Mouse (Mus musculus): Measurements from ENCODE around the gene Ccnq. TPM values are rescaled to one million over a fixed set of nuclear protein-coding genes. Genes with fewer than 3 reads are reported as not detected.
"Not testable (repeated sequence)": the region's sequence is repeated elsewhere in the genome, so short reads cannot be mapped to it uniquely, and the experiment has no call there.

The Ccnq gene
- polyA plus RNA-seq, 1 experiment from 2014 or later, result 33.4 TPM

- Histone ChIP-seq H3K4me1 (replicated peaks; ENCODE audit: control insufficient read depth, insufficient read depth, low read length) (no peaks in the 10 kb centered on the region), H3K27me3 (replicated peaks; ENCODE audit: control insufficient read depth, insufficient read depth, low read length) (no peaks in the 10 kb centered on the region), H3K36me3 (ENCODE audit: control insufficient read depth, insufficient read depth) (no peaks in the 10 kb centered on the region), H3K27ac (ENCODE audit: low read depth, low read length) (no peak overlapping the region), H3K4me2 (replicated peaks; ENCODE audit: low read depth) (no peak overlapping the region), H3K4me3 (ENCODE audit: low read depth, low read length) (no peak overlapping the region), H3K9me3 (ENCODE audit: control insufficient read depth) (no peaks in the 10 kb centered on the region), H3K9ac (ENCODE audit: low read depth, low read length) (no peak overlapping the region)
- no peak for ATAC-seq
- no peak for TF ChIP-seq CTCF (IDR thresholded peaks at IDR 0.05; ENCODE audit: low read depth)
- 64% methylated on average over 6 of the region's 6 CpGs for WGBS
Measured at GRCm38 (mm10) chr11:78764820-78765219, 13.3 kb upstream of the Ccnq start.

- no peak overlapping the region for H3K27ac ChIP-seq (ENCODE audit: low read depth, low read length)
- no peak overlapping the region for H3K4me2 ChIP-seq (replicated peaks; ENCODE audit: low read depth)
- no peaks in the 10 kb centered on the region for H3K36me3 ChIP-seq (ENCODE audit: control insufficient read depth, insufficient read depth)
- ATAC-seq, result no peak
- no peak overlapping the region for H3K4me3 ChIP-seq (ENCODE audit: low read depth, low read length)
- 75% methylated on average over 8 of the region's 8 CpGs for WGBS
- no peaks in the 10 kb centered on the region for H3K9me3 ChIP-seq (ENCODE audit: control insufficient read depth)
- H3K27me3 ChIP-seq (replicated peaks; ENCODE audit: control insufficient read depth, insufficient read depth, low read length), result no peaks in the 10 kb centered on the region
- H3K4me1 ChIP-seq (replicated peaks; ENCODE audit: control insufficient read depth, insufficient read depth, low read length), result no peaks in the 10 kb centered on the region
- TF ChIP-seq CTCF (IDR thresholded peaks at IDR 0.05; ENCODE audit: low read depth), result no peak
- no peak overlapping the region for H3K9ac ChIP-seq (ENCODE audit: low read depth, low read length)
Measured at GRCm38 (mm10) chr11:78764304-78764703, 12.8 kb upstream of the Ccnq start.

GRCm38 (mm10) chr11:78762201-78762600, 10.7 kb upstream of the Ccnq start:
- no peak for TF ChIP-seq CTCF (IDR thresholded peaks at IDR 0.05; ENCODE audit: low read depth)
- Histone ChIP-seq H3K27me3 (replicated peaks; ENCODE audit: control insufficient read depth, insufficient read depth, low read length) (no peaks in the 10 kb centered on the region), H3K27ac (ENCODE audit: low read depth, low read length) (no peak overlapping the region), H3K9me3 (ENCODE audit: control insufficient read depth) (no peaks in the 10 kb centered on the region), H3K4me2 (replicated peaks; ENCODE audit: low read depth) (no peak overlapping the region), H3K4me3 (ENCODE audit: low read depth, low read length) (no peak overlapping the region), H3K9ac (ENCODE audit: low read depth, low read length) (no peak overlapping the region), H3K4me1 (replicated peaks; ENCODE audit: control insufficient read depth, insufficient read depth, low read length) (no peaks in the 10 kb centered on the region), H3K36me3 (ENCODE audit: control insufficient read depth, insufficient read depth) (no peaks in the 10 kb centered on the region)
- 58% methylated on average over 5 of the region's 5 CpGs for WGBS
- ATAC-seq, result no peak

GRCm38 (mm10) chr11:78761086-78761485, 9.6 kb upstream of the Ccnq start:
- Histone ChIP-seq H3K9ac (ENCODE audit: low read depth, low read length) (no peak overlapping the region), H3K4me3 (ENCODE audit: low read depth, low read length) (no peak overlapping the region), H3K27ac (ENCODE audit: low read depth, low read length) (no peak overlapping the region), H3K9me3 (ENCODE audit: control insufficient read depth) (no peaks in the 10 kb centered on the region), H3K36me3 (ENCODE audit: control insufficient read depth, insufficient read depth) (no peaks in the 10 kb centered on the region), H3K4me2 (replicated peaks; ENCODE audit: low read depth) (no peak overlapping the region), H3K27me3 (replicated peaks; ENCODE audit: control insufficient read depth, insufficient read depth, low read length) (no peaks in the 10 kb centered on the region), H3K4me1 (replicated peaks; ENCODE audit: control insufficient read depth, insufficient read depth, low read length) (no peaks in the 10 kb centered on the region)
- TF ChIP-seq CTCF (IDR thresholded peaks at IDR 0.05; ENCODE audit: low read depth), result no peak
- ATAC-seq, result no peak
- WGBS, result 80% methylated on average over 9 of the region's 9 CpGs

- ATAC-seq, result no peak
- Histone ChIP-seq H3K4me2 (replicated peaks; ENCODE audit: low read depth) (no peak overlapping the region), H3K27me3 (replicated peaks; ENCODE audit: control insufficient read depth, insufficient read depth, low read length) (no peaks in the 10 kb centered on the region), H3K27ac (ENCODE audit: low read depth, low read length) (no peak overlapping the region), H3K36me3 (ENCODE audit: control insufficient read depth, insufficient read depth) (no peaks in the 10 kb centered on the region), H3K9ac (ENCODE audit: low read depth, low read length) (no peak overlapping the region), H3K4me3 (ENCODE audit: low read depth, low read length) (no peak overlapping the region), H3K9me3 (ENCODE audit: control insufficient read depth) (no peaks in the 10 kb centered on the region), H3K4me1 (replicated peaks; ENCODE audit: control insufficient read depth, insufficient read depth, low read length) (no peaks in the 10 kb centered on the region)
- TF ChIP-seq CTCF (IDR thresholded peaks at IDR 0.05; ENCODE audit: low read depth), result no peak
- 45% methylated on average over 1 of the region's 1 CpGs for WGBS
Measured at GRCm38 (mm10) chr11:78755299-78755698, 3.8 kb upstream of the Ccnq start.

- not testable (repeated sequence) for H3K4me3 ChIP-seq (ENCODE audit: low read depth, low read length); H3K4me2 ChIP-seq (replicated peaks; ENCODE audit: low read depth); H3K9me3 ChIP-seq (ENCODE audit: control insufficient read depth); H3K36me3 ChIP-seq (ENCODE audit: control insufficient read depth, insufficient read depth); H3K9ac ChIP-seq (ENCODE audit: low read depth, low read length); ATAC-seq; H3K4me1 ChIP-seq (replicated peaks; ENCODE audit: control insufficient read depth, insufficient read depth, low read length); H3K27me3 ChIP-seq (replicated peaks; ENCODE audit: control insufficient read depth, insufficient read depth, low read length); H3K27ac ChIP-seq (ENCODE audit: low read depth, low read length)
- 79% methylated on average over 1 of the region's 1 CpGs for WGBS
Measured at GRCm38 (mm10) chr11:78754177-78754576, 2.6 kb upstream of the Ccnq start.

- WGBS, result 84% methylated on average over 1 of the region's 1 CpGs
- no peak overlapping the region for H3K27ac ChIP-seq (ENCODE audit: low read depth, low read length)
- no peaks in the 10 kb centered on the region for H3K27me3 ChIP-seq (replicated peaks; ENCODE audit: control insufficient read depth, insufficient read depth, low read length)
- no peak overlapping the region for H3K4me2 ChIP-seq (replicated peaks; ENCODE audit: low read depth)
- no peak overlapping the region for H3K4me3 ChIP-seq (ENCODE audit: low read depth, low read length)
- no peaks in the 10 kb centered on the region for H3K9me3 ChIP-seq (ENCODE audit: control insufficient read depth)
- no peak for TF ChIP-seq CTCF (IDR thresholded peaks at IDR 0.05; ENCODE audit: low read depth)
- ATAC-seq, result no peak
- H3K4me1 ChIP-seq (replicated peaks; ENCODE audit: control insufficient read depth, insufficient read depth, low read length), result no peaks in the 10 kb centered on the region
- no peak overlapping the region for H3K9ac ChIP-seq (ENCODE audit: low read depth, low read length)
- H3K36me3 ChIP-seq (ENCODE audit: control insufficient read depth, insufficient read depth), result 0 out of 2 replicates have a peak, but pooled peaks cover 4% of the 10 kb centered on the region
Measured at GRCm38 (mm10) chr11:78753183-78753582, 1.7 kb upstream of the Ccnq start.
